Mouse (Mus musculus) ES-E14 (cell line): Measurements from ENCODE around the gene AW549877.

Experiments
- CHD2 ChIP-seq: IDR thresholded peaks from 2 replicates; pipeline ENCODE4 v1.6.1; 2014; ENCODE audit warnings: mild to moderate bottlenecking, low read depth, low read length, inconsistent platforms
- HCFC1 ChIP-seq: IDR thresholded peaks from 2 replicates; pipeline ENCODE4 v1.6.1; 2012; ENCODE audit warnings: low read length, inconsistent platforms, borderline replicate concordance; ENCODE audit not compliant: insufficient read depth
- MAFK ChIP-seq: IDR thresholded peaks from 2 replicates; pipeline ENCODE4 v1.6.1; 2014; ENCODE audit warnings: mild to moderate bottlenecking, low read depth, low read length, inconsistent platforms; ENCODE audit not compliant: insufficient read depth
- ZC3H11A ChIP-seq: IDR thresholded peaks from 2 replicates; pipeline ENCODE4 v1.6.1; 2012; ENCODE audit warnings: low read depth, mild to moderate bottlenecking, inconsistent platforms, low read length, borderline replicate concordance

- TF ChIP-seq HCFC1 (no peak), CHD2 (no peak), MAFK (no peak), ZC3H11A (no peak)
These were observed 32.3 kb upstream of the AW549877 start for GRCm38 (mm10) chr15:4027671-4028410.
